Mouse (Mus musculus) liver, embryonic 13.5 days (tissue): ENCODE measurements around the gene Tas2r103. TPM values are rescaled to one million over a fixed set of nuclear protein-coding genes. Genes with fewer than 3 reads are reported as not detected.

Experiments used
- ATAC-seq: fragments of 200-750 bp; cut with Nextera tagmentation; 2 replicates; pipeline ENCODE4 v1.8.0; 2017; ENCODE audit warnings: low read depth, mild to moderate bottlenecking, moderate number of reproducible peaks, moderate library complexity
- DNase-seq: peaks from one replicate; pipeline ENCODE4 v3.0.0; 2022
- H3K27ac ChIP-seq: fragments of 300-500 bp; sonication (generic); 2 replicates; pipeline ENCODE4 v1.5.1; 2015; ENCODE audit warnings: moderate library complexity, mild to moderate bottlenecking, inconsistent platforms
- H3K27me3 ChIP-seq: fragments of 300-500 bp; sonication (generic); 2 replicates; pipeline ENCODE4 v1.6.1; 2015; ENCODE audit warnings: mild to moderate bottlenecking, inconsistent platforms
- H3K36me3 ChIP-seq: fragments of 300-500 bp; sonication (generic); 2 replicates; pipeline ENCODE4 v1.6.1; 2015; ENCODE audit warnings: mild to moderate bottlenecking, inconsistent platforms
- H3K4me1 ChIP-seq: fragments of 300-500 bp; sonication (generic); replicated peaks from 2 replicates; pipeline ENCODE4 v1.6.1; 2015; ENCODE audit warnings: inconsistent platforms
- H3K4me2 ChIP-seq: fragments of 300-500 bp; sonication (generic); 2 replicates; pipeline ENCODE4 v1.6.1; 2015; ENCODE audit warnings: inconsistent platforms, mild to moderate bottlenecking, moderate library complexity
- H3K4me3 ChIP-seq: fragments of 300-500 bp; sonication (generic); replicated peaks from 2 replicates; pipeline ENCODE4 v1.5.1; 2015; ENCODE audit warnings: mild to moderate bottlenecking, inconsistent platforms
- H3K9ac ChIP-seq: fragments of 300-500 bp; sonication (generic); 2 replicates; pipeline ENCODE4 v1.6.1; 2015; ENCODE audit warnings: mild to moderate bottlenecking, inconsistent platforms
- H3K9me3 ChIP-seq: fragments of 300-500 bp; sonication (generic); replicated peaks from 2 replicates; pipeline ENCODE4 v1.6.1; 2016; ENCODE audit warnings: inconsistent platforms
- WGBS: fragments of 180-500 bp; shearing (Covaris S2); methylation state at CpG from one replicate; pipeline ENCODE4 v1.1.7; 2015; ENCODE audit not compliant: insufficient replicate concordance; 5-methylcytosine and 5-hydroxymethylcytosine counted together
- polyA plus RNA-seq: library from polyadenylated mRNA; unstranded; fragments of >200 nt; fragmentation: Nextera tagmentation; extraction: Ambion mirVana; gene quantifications from 2 replicates; pipeline ENCODE4 v1.2.1, GENCODE M21; 2015

The Tas2r103 gene
- not detected in 2 replicates for polyA plus RNA-seq

- ATAC-seq: no peak
- Histone ChIP-seq H3K4me1 (no peaks in the 10 kb centered on the region), H3K27me3 (no peaks in the 10 kb centered on the region), H3K4me2 (no peak within 1 kb of the TSS), H3K36me3 (no peaks in the 10 kb centered on the region), H3K9me3 (no peaks in the 10 kb centered on the region), H3K27ac (no peak within 1 kb of the TSS), H3K4me3 (no peak within 1 kb of the TSS), H3K9ac (no peak within 1 kb of the TSS)
- no peak for DNase-seq
- whole genome bisulfite sequencing: 45% methylated on average over 2 of the region's 2 CpGs
These were observed at the start of gene Tas2r103 for GRCm38 (mm10) chr6:133037001-133037400. Gene Tas2r103, minus strand, starts transcription at chr6:133037101.

DNA sequence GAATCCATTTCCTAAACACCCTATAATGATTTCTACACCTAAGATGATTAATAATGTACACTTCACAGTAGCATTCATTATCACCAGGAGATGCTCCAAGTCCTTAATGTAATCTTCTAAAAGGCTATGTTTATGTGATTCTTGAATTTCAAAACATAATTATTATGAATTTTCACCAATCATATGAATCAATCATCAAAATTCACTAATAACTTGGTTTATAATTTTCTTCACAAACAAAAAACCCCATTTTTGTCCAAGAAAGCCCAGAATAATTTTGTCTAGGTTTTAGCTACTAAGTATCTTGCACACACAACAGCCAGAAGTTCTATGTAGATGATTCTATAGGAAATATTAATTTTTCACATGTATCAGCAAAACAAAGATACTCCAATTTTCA, 18.8 kb upstream of the Tas2r103 start, which contains the start of gene Tas2r140:
Tas2r140 (minus strand) TSS at position 101 of the 400 bp plus-strand sequence.
- no peak for DNase-seq
- Histone ChIP-seq H3K4me3 (no peak within 1 kb of the TSS), H3K4me2 (no peak within 1 kb of the TSS), H3K27ac (no peak within 1 kb of the TSS), H3K4me1 (no peaks in the 10 kb centered on the region), H3K27me3 (no peaks in the 10 kb centered on the region), H3K36me3 (no peaks in the 10 kb centered on the region), H3K9ac (no peak within 1 kb of the TSS), H3K9me3 (no peaks in the 10 kb centered on the region)
- ATAC-seq: no peak

Other genes starting within 250 kb of the Tas2r103 start
- not detected in 2 replicates for gene Tas2r117, start 234.3 kb downstream of the Tas2r103 start, polyA plus RNA-seq
- not detected in 2 replicates for gene Tas2r123, start 190.0 kb downstream of the Tas2r103 start, polyA plus RNA-seq
- gene Tas2r116, start 181.7 kb downstream of the Tas2r103 start, polyA plus RNA-seq: not detected in 2 replicates
- not detected in 2 replicates for gene Tas2r110, start 169.1 kb downstream of the Tas2r103 start, polyA plus RNA-seq
- gene Tas2r113, start 144.1 kb downstream of the Tas2r103 start, polyA plus RNA-seq: not detected in 2 replicates
- not detected in 2 replicates for gene Tas2r125, start 127.5 kb downstream of the Tas2r103 start, polyA plus RNA-seq
- not detected in 2 replicates for gene Tas2r129, start 86.0 kb downstream of the Tas2r103 start, polyA plus RNA-seq
- not detected in 2 replicates for gene Tas2r131, start 79.2 kb downstream of the Tas2r103 start, polyA plus RNA-seq
- not detected in 2 replicates for gene Tas2r109, start 56.1 kb downstream of the Tas2r103 start, polyA plus RNA-seq
- not detected in 2 replicates for gene Tas2r140, start 18.7 kb upstream of the Tas2r103 start, polyA plus RNA-seq
- gene Smim10l1, start 67.8 kb upstream of the Tas2r103 start, polyA plus RNA-seq: 30.1 and 39.9 TPM in 2 replicates